Comparison of ENCODE assay signal across 8 mouse cellular contexts in the genomic region with DNA sequence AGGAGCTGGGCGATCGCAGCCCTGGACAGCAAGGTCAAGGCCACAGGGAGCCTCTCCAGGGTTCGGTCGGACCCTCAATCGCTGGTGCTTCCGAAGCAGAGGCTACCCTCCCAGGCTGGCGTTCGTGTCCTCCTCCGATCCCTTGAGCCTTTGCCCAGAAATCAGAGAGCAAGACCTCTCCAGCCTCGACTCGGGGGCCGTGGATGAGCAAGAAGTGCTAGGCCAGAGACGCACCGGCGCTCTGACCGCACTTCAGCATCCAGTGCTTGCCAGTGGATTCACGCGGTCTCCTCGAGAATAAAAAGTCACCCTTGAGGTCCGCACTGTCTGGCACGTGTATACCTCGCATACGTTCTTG. TPM values are rescaled to one million over a fixed set of nuclear protein-coding genes. Genes with fewer than 3 reads are reported as not detected.
DNase-seq lines count a peak whose midpoint lies in the region; ATAC-seq and TF ChIP-seq lines count a peak whose summit lies in the region.

No protein-coding gene starts in this region.

- no peaks in the 10 kb centered on the region for H3K27me3 ChIP-seq in E14TG2a.4 (ENCODE audit: insufficient read depth, low read length)
- H3K27me3 ChIP-seq in embryonic facial prominence, embryonic 14.5 days (replicated peaks; ENCODE audit: control insufficient read depth, insufficient read depth, low read length): no peaks in the 10 kb centered on the region
- no peaks in the 10 kb centered on the region for H3K27me3 ChIP-seq in kidney, embryonic 15.5 days
- no peaks in the 10 kb centered on the region for H3K27me3 ChIP-seq in midbrain, postnatal 0 days (ENCODE audit: insufficient read depth, low read length)

- H3K9me3 ChIP-seq in E14TG2a.4 (ENCODE audit: low read length): no peaks in the 10 kb centered on the region
- H3K9me3 ChIP-seq in embryonic facial prominence, embryonic 14.5 days (ENCODE audit: control insufficient read depth, low read length): no peaks in the 10 kb centered on the region
- no peaks in the 10 kb centered on the region for H3K9me3 ChIP-seq in kidney, embryonic 15.5 days (replicated peaks)
- H3K9me3 ChIP-seq in midbrain, postnatal 0 days (ENCODE audit: low read length): no peaks in the 10 kb centered on the region

- peak overlapping the region; percentile 96 for H3K4me2 ChIP-seq in embryonic facial prominence, embryonic 14.5 days (ENCODE audit: low read depth, low read length)
- H3K4me2 ChIP-seq in kidney, embryonic 15.5 days: peak overlapping the region; percentile 90
- peak overlapping the region; percentile 97 for H3K4me2 ChIP-seq in midbrain, postnatal 0 days (ENCODE audit: low read depth, low read length, poor library complexity, severe bottlenecking)

- no peak for TF ChIP-seq CTCF in gastrocnemius, adult 2 months (IDR thresholded peaks at IDR 0.05)
- TF ChIP-seq CTCF in E14TG2a.4 (conservative IDR thresholded peaks at IDR 0.05; ENCODE audit: low read length): no peak
- TF ChIP-seq CTCF in midbrain, postnatal 0 days (IDR thresholded peaks at IDR 0.05): no peak

- H3K4me3 ChIP-seq in gastrocnemius, adult 2 months: peak overlapping the region; percentile 82
- peak overlapping the region; percentile 99 for H3K4me3 ChIP-seq in E14TG2a.4 (replicated peaks; ENCODE audit: low read length)
- H3K4me3 ChIP-seq in embryonic facial prominence, embryonic 14.5 days (ENCODE audit: low read depth, low read length): peak overlapping the region; percentile 100
- peak overlapping the region; percentile 95 for H3K4me3 ChIP-seq in kidney, embryonic 15.5 days (replicated peaks)
- H3K4me3 ChIP-seq in midbrain, postnatal 0 days (ENCODE audit: low read depth, low read length): peak overlapping the region; percentile 100

- WGBS in embryonic facial prominence, embryonic 14.5 days: 0% methylated on average over 19 of the region's 23 CpGs
- WGBS in kidney, embryonic 15.5 days: under 1% methylated on average over 23 of the region's 23 CpGs
- WGBS in midbrain, postnatal 0 days: under 1% methylated on average over 23 of the region's 23 CpGs

- intact Hi-C loops in gastrocnemius, adult 2 months (cut with DNase I): no loop called here

- peaks cover 35% of the 10 kb centered on the region for H3K36me3 ChIP-seq in E14TG2a.4 (ENCODE audit: insufficient read depth, low read length)
- H3K36me3 ChIP-seq in embryonic facial prominence, embryonic 14.5 days (ENCODE audit: control insufficient read depth, insufficient read depth, low read length): no peaks in the 10 kb centered on the region
- H3K36me3 ChIP-seq in kidney, embryonic 15.5 days: 0 out of 2 replicates have a peak, but pooled peaks cover 3% of the 10 kb centered on the region
- no peaks in the 10 kb centered on the region for H3K36me3 ChIP-seq in midbrain, postnatal 0 days (ENCODE audit: insufficient read depth, low read length)

- peak overlapping the region; percentile 94 for H3K9ac ChIP-seq in embryonic facial prominence, embryonic 14.5 days (ENCODE audit: low read depth, low read length)
- H3K9ac ChIP-seq in kidney, embryonic 15.5 days: peak overlapping the region; percentile 97
- H3K9ac ChIP-seq in midbrain, postnatal 0 days (replicated peaks; ENCODE audit: low read length, poor library complexity, severe bottlenecking): peak overlapping the region; percentile 93

- DNase-seq in gastrocnemius, adult 2 months: no peak
- DNase-seq in gastrocnemius, postnatal 25 days: no peak
- no peak for DNase-seq in embryonic facial prominence, embryonic 14.5 days (ENCODE audit: low spot score)
- DNase-seq in midbrain, postnatal 0 days (ENCODE audit: low spot score): no peak
- DNase-seq in B cell, adult 2 months: no peak
- DNase-seq in urinary bladder, postnatal 4 days (ENCODE audit: low spot score in 2 of 2): no peak

- ATAC-seq in embryonic facial prominence, embryonic 14.5 days (ENCODE audit: low read depth): no peak
- ATAC-seq in kidney, embryonic 15.5 days (replicated peaks; ENCODE audit: low FRiP score): no peak
- no peak for ATAC-seq in midbrain, postnatal 0 days (ENCODE audit: low FRiP score)

- H3K27ac ChIP-seq in gastrocnemius, adult 2 months: peak overlapping the region; percentile 94
- H3K27ac ChIP-seq in embryonic facial prominence, embryonic 14.5 days (replicated peaks; ENCODE audit: low read depth, low read length): no peak overlapping the region
- H3K27ac ChIP-seq in kidney, embryonic 15.5 days: peak overlapping the region; percentile 51; the same call in 1 of the 2 replicates
- H3K27ac ChIP-seq in midbrain, postnatal 0 days (ENCODE audit: low read depth, low read length): peak overlapping the region; percentile 64; the same call in 1 of the 2 replicates

- H3K4me1 ChIP-seq in E14TG2a.4 (replicated peaks; ENCODE audit: low read depth, low read length): peaks cover 51% of the 10 kb centered on the region
- H3K4me1 ChIP-seq in embryonic facial prominence, embryonic 14.5 days (ENCODE audit: control insufficient read depth, insufficient read depth, low read length): peaks cover 11% of the 10 kb centered on the region
- H3K4me1 ChIP-seq in kidney, embryonic 15.5 days: peaks cover 23% of the 10 kb centered on the region
- H3K4me1 ChIP-seq in midbrain, postnatal 0 days (ENCODE audit: insufficient read depth, low read length): peaks cover 7% of the 10 kb centered on the region; the same call in 1 of the 2 replicates

RNA-seq across cellular contexts. Expression of a gene that starts 0.7 kb away (rescaled TPM):
- total RNA-seq in gastrocnemius, adult 2 months (2021): 10 to 100 TPM; 52.8 to 70.8 TPM
- 10 to 100 TPM; 59.3 to 68.8 TPM for total RNA-seq in gastrocnemius, postnatal 25 days (2021)
- 47.5 and 53.1 TPM in 2 replicates for polyA plus RNA-seq in embryonic facial prominence, embryonic 14.5 days (2014; fragmentation: Nextera tagmentation; extraction: Ambion mirVana)
- 77.6 and 78.3 TPM in 2 replicates for polyA plus RNA-seq in kidney, embryonic 15.5 days (2015; fragmentation: Nextera tagmentation; extraction: Ambion mirVana)
- total RNA-seq in midbrain, postnatal 0 days (2014; rRNA removed): 83.2 and 88.5 TPM in 2 replicates
- polyA plus RNA-seq in midbrain, postnatal 0 days (2015; fragmentation: Nextera tagmentation; extraction: Ambion mirVana): 73.7 and 75.9 TPM in 2 replicates

RNA-seq across cellular contexts. Expression of a gene that starts 54.6 kb away (rescaled TPM):
- 10 to 100 TPM; 31.1 to 32.5 TPM for total RNA-seq in gastrocnemius, adult 2 months (2021)
- 10 to 100 TPM; 27.5 to 29.3 TPM for total RNA-seq in gastrocnemius, postnatal 25 days (2021)
- 31.7 and 32.7 TPM in 2 replicates for polyA plus RNA-seq in embryonic facial prominence, embryonic 14.5 days (2014; fragmentation: Nextera tagmentation; extraction: Ambion mirVana)
- polyA plus RNA-seq in kidney, embryonic 15.5 days (2015; fragmentation: Nextera tagmentation; extraction: Ambion mirVana): 39.2 and 44.8 TPM in 2 replicates
- total RNA-seq in midbrain, postnatal 0 days (2014; rRNA removed): 13.8 and 21.1 TPM in 2 replicates
- 42.7 and 45.7 TPM in 2 replicates for polyA plus RNA-seq in midbrain, postnatal 0 days (2015; fragmentation: Nextera tagmentation; extraction: Ambion mirVana)
